Mouse (Mus musculus) myocyte (in vitro differentiated cells): ENCODE measurements around the gene F7. TPM values are rescaled to one million over a fixed set of nuclear protein-coding genes. Genes with fewer than 3 reads are reported as not detected.

Experiments used
- H3K27me3 ChIP-seq: one replicate; pipeline ENCODE4 v1.6.1; 2011; ENCODE audit not compliant: control insufficient read depth, insufficient read depth, insufficient read length
- H3K36me3 ChIP-seq: one replicate; pipeline ENCODE4 v1.6.1; 2011; ENCODE audit not compliant: control insufficient read depth, insufficient read depth
- H3K4me2 ChIP-seq: one replicate; pipeline ENCODE4 v1.6.1; 2011; ENCODE audit warnings: low read depth, control low read depth
- H3K4me3 ChIP-seq: one replicate; pipeline ENCODE4 v1.5.1; 2011; ENCODE audit warnings: mild to moderate bottlenecking, control low read depth, moderate library complexity
- H3K79me2 ChIP-seq: one replicate; pipeline ENCODE4 v1.6.1; 2011; ENCODE audit not compliant: control insufficient read depth, insufficient read depth
- H3ac ChIP-seq: one replicate; pipeline ENCODE4 v1.6.1; 2011; ENCODE audit not compliant: control insufficient read depth, insufficient read length
- CEBPB ChIP-seq: IDR thresholded peaks from 2 replicates; pipeline ENCODE4 v1.6.1; 2011; ENCODE audit warnings: mild to moderate bottlenecking, moderate library complexity; ENCODE audit not compliant: poor library complexity, insufficient read depth, severe bottlenecking
- E2F4 ChIP-seq: IDR thresholded peaks from one replicate; pipeline ENCODE4 v1.6.1; 2011; ENCODE audit warnings: mild to moderate bottlenecking, control low read depth, moderate library complexity; ENCODE audit not compliant: insufficient read depth
- MAX ChIP-seq: IDR thresholded peaks from one replicate; pipeline ENCODE4 v1.6.1; 2011; ENCODE audit warnings: low read depth, mild to moderate bottlenecking, control low read depth
- MYOD1 ChIP-seq, 3 experiments: IDR thresholded peaks; one replicate each; pipeline ENCODE4 v1.6.1; 2011; ENCODE audit warnings: control low read depth in 2 of 3, low read depth in 2 of 3, mild to moderate bottlenecking in 2 of 3, moderate library complexity in 1 of 3; ENCODE audit not compliant: insufficient read length in 2 of 3, control insufficient read depth in 1 of 3
- MYOG ChIP-seq, 3 experiments: IDR thresholded peaks; one replicate each; pipeline ENCODE4 v1.6.1; 2011; ENCODE audit warnings: control low read depth in 2 of 3, low read depth in 2 of 3, mild to moderate bottlenecking in 2 of 3; ENCODE audit not compliant: insufficient read length in 2 of 3, control insufficient read depth in 1 of 3, insufficient read depth in 1 of 3
- POLR2A ChIP-seq: IDR thresholded peaks from one replicate; pipeline ENCODE4 v1.6.1; 2011; ENCODE audit warnings: low read depth, mild to moderate bottlenecking, control low read depth, moderate library complexity; ENCODE audit not compliant: insufficient read length
- POLR2AphosphoS2 ChIP-seq: IDR thresholded peaks from one replicate; pipeline ENCODE4 v1.6.1; 2011; ENCODE audit warnings: low read depth, control low read depth; ENCODE audit not compliant: insufficient read length
- REST ChIP-seq: IDR thresholded peaks from one replicate; pipeline ENCODE4 v1.6.1; 2011; ENCODE audit warnings: mild to moderate bottlenecking, control low read depth, moderate library complexity; ENCODE audit not compliant: insufficient read depth, insufficient read length
- SRF ChIP-seq: IDR thresholded peaks from one replicate; pipeline ENCODE4 v1.6.1; 2011; ENCODE audit warnings: low read depth; ENCODE audit not compliant: control insufficient read depth, insufficient read length
- TCF12 ChIP-seq: IDR thresholded peaks from one replicate; pipeline ENCODE4 v1.6.1; 2011; ENCODE audit warnings: mild to moderate bottlenecking, control low read depth; ENCODE audit not compliant: poor library complexity, insufficient read depth, severe bottlenecking
- TCF3 ChIP-seq: IDR thresholded peaks from one replicate; pipeline ENCODE4 v1.6.1; 2011; ENCODE audit warnings: low read depth, control low read depth; ENCODE audit not compliant: insufficient read length
- USF1 ChIP-seq: IDR thresholded peaks from one replicate; pipeline ENCODE4 v1.6.1; 2011; ENCODE audit warnings: low read depth, mild to moderate bottlenecking, control low read depth, moderate library complexity
- polyA plus RNA-seq: library from polyadenylated mRNA; unstranded; fragments of >200 nt; fragmentation: generic; extraction: Trizol; gene quantifications from one replicate; pipeline ENCODE4 v1.2.1, GENCODE M21; 2012; ENCODE audit warnings: missing spikeins

The F7 gene
- polyA plus RNA-seq, 1 experiment, result 0.08 TPM

DNA sequence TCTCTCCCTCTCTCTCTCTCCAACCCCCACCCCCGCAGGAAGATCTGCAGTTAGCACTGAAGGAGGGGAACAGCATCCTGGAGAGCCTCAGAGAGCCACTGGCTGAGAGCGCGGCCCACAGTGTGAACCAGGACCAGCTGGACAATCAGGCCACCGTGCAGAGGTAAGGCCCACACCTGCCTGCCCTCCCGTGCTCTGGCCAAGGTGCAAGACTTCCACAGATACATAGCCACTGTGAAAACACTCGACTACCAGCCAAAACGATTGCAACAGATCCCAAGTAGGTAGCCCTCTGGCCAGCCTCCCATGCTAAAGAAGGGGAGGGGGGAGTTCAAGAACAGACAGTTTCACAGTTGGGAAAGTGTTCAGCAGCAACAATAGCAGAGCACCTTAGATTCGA, 27.5 kb upstream of the F7 start:
- TF ChIP-seq TCF3 (no peak), CEBPB (no peak), USF1 (no peak), POLR2A (no peak), MYOG (IDR thresholded peaks at IDR 0.05; ENCODE audit: control insufficient read depth in 1 of 3, insufficient read depth in 1 of 3, insufficient read length in 2 of 3, low read depth in 2 of 3) (no peak), TCF12 (no peak), REST (no peak), SRF (no peak), MYOD1 (IDR thresholded peaks at IDR 0.05; ENCODE audit: control insufficient read depth in 1 of 3, insufficient read length in 2 of 3, low read depth in 2 of 3) (no peak), POLR2AphosphoS2 (no peak), MAX (no peak), E2F4 (no peak)
- H3K79me2 ChIP-seq, result no peaks in the 10 kb centered on the region
- H3K4me2 ChIP-seq, result no peak overlapping the region
- no peaks in the 10 kb centered on the region for H3K27me3 ChIP-seq
- H3K36me3 ChIP-seq, result no peaks in the 10 kb centered on the region
- H3ac ChIP-seq, result no peak overlapping the region
- no peak overlapping the region for H3K4me3 ChIP-seq

DNA sequence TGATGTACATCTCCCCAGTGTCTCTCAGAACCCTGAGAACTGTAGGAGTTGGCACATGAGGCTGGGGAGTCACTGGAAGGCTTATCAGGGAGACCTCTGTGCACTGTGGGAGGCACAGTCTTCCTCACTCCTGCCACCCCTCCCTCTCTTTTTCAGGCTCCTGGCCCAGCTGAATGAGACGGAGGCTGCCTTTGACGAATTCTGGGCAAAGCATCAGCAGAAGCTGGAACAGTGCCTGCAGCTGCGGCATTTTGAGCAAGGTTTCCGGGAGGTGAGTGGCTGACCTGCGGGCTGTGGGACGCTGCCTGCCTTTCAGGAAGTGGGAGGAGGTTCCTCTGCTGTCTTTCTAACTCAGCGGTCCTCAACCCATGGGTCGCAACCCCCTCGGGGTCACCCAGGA, 26.0 kb upstream of the F7 start:
- Histone ChIP-seq H3K4me2 (no peak overlapping the region), H3K36me3 (no peaks in the 10 kb centered on the region), H3K79me2 (no peaks in the 10 kb centered on the region), H3K4me3 (no peak overlapping the region), H3K27me3 (no peaks in the 10 kb centered on the region), H3ac (no peak overlapping the region)
- TF ChIP-seq TCF3, result no peak
- no peak for TF ChIP-seq USF1
- no peak for TF ChIP-seq POLR2A
- TF ChIP-seq MAX, result no peak
- TF ChIP-seq POLR2AphosphoS2, result no peak
- TF ChIP-seq CEBPB, result no peak
- TF ChIP-seq TCF12, result no peak
- no peak for TF ChIP-seq MYOG (IDR thresholded peaks at IDR 0.05; ENCODE audit: control insufficient read depth in 1 of 3, insufficient read depth in 1 of 3, insufficient read length in 2 of 3, low read depth in 2 of 3)
- TF ChIP-seq MYOD1 (IDR thresholded peaks at IDR 0.05; ENCODE audit: control insufficient read depth in 1 of 3, insufficient read length in 2 of 3, low read depth in 2 of 3), result no peak
- no peak for TF ChIP-seq E2F4
- no peak for TF ChIP-seq REST
- TF ChIP-seq SRF, result no peak

DNA sequence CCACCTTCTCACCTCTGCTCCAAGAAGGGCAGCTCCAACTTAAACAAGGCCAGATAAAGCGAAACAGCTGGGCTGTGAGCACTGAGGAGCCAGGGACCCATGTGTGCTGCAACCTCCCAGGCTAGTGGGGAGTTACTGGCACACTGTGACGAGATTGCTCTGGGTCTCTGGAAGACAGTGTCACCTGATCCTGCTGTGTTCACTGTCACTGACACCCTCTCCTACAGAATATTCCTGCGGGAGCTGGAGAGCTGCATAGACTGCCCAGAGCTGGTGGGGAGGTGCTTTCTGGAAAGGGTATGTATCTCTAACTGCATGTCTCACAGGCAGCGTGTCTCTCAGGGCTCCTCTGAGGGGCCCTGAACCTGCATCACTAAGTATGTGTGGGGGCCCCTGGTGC, 18.4 kb upstream of the F7 start:
- H3K36me3 ChIP-seq, result no peaks in the 10 kb centered on the region
- peaks cover 4% of the 10 kb centered on the region for H3K27me3 ChIP-seq
- TF ChIP-seq TCF12 (no peak), TCF3 (no peak), E2F4 (no peak), USF1 (no peak), POLR2AphosphoS2 (no peak), MYOD1 (IDR thresholded peaks at IDR 0.05; ENCODE audit: control insufficient read depth in 1 of 3, insufficient read length in 2 of 3, low read depth in 2 of 3) (no peak), SRF (no peak), CEBPB (no peak), MAX (no peak), REST (no peak), MYOG (IDR thresholded peaks at IDR 0.05; ENCODE audit: control insufficient read depth in 1 of 3, insufficient read depth in 1 of 3, insufficient read length in 2 of 3, low read depth in 2 of 3) (no peak), POLR2A (no peak)
- H3K79me2 ChIP-seq, result no peaks in the 10 kb centered on the region
- no peak overlapping the region for H3K4me3 ChIP-seq
- H3K4me2 ChIP-seq, result no peak overlapping the region
- H3ac ChIP-seq, result no peak overlapping the region

DNA sequence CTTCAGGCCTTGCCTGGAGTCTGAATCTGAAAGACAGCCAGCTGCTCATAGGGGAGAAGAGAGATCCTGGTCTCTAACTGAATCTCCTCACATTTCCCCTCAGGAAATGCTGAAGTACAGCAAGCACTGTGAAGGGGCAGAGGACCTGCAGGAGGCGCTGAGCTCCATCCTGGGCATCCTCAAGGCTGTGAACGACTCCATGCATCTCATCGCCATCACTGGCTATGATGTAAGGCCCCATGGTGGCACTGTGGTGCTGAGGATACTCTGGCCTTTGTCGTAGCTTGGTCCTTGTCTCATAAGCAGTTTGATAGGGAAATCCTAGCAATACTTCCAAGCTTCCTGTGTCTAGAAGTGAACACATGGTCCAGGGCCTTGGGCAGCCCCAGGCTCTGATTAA, 15.5 kb upstream of the F7 start:
- Histone ChIP-seq H3ac (no peak overlapping the region), H3K4me2 (no peak overlapping the region), H3K79me2 (no peaks in the 10 kb centered on the region), H3K27me3 (peaks cover 10% of the 10 kb centered on the region), H3K4me3 (no peak overlapping the region), H3K36me3 (no peaks in the 10 kb centered on the region)
- TF ChIP-seq MYOD1 (IDR thresholded peaks at IDR 0.05; ENCODE audit: control insufficient read depth in 1 of 3, insufficient read length in 2 of 3, low read depth in 2 of 3) (no peak), SRF (no peak), USF1 (no peak), POLR2AphosphoS2 (no peak), MAX (no peak), TCF12 (no peak), REST (no peak), MYOG (IDR thresholded peaks at IDR 0.05; ENCODE audit: control insufficient read depth in 1 of 3, insufficient read depth in 1 of 3, insufficient read length in 2 of 3, low read depth in 2 of 3) (no peak)

DNA sequence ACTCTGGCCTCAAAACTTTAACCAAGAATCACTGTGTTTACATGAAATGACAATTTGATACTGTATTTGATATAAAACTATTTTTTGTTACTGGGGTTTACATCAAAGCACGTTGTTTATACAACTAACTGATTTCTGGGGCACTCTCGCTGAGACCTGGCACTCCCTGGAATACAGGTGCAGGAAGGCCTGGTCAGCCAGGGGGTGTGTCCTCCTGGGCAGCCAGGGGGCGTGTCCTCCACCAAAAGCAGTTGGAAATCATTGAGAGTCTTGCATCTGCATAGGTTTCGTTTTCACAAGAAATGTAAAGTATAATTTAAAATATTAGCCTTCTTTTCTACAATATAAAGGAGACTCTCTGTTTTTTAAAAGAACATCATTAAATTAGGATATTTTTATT, 6.3 kb upstream of the F7 start:
- no peak for TF ChIP-seq E2F4
- TF ChIP-seq USF1, result no peak
- no peak for TF ChIP-seq POLR2AphosphoS2
- no peak for TF ChIP-seq MYOD1 (IDR thresholded peaks at IDR 0.05; ENCODE audit: control insufficient read depth in 1 of 3, insufficient read length in 2 of 3, low read depth in 2 of 3)
- TF ChIP-seq POLR2A, result no peak
- TF ChIP-seq SRF, result no peak
- TF ChIP-seq TCF12, result no peak
- no peak for TF ChIP-seq MAX
- TF ChIP-seq TCF3, result no peak
- TF ChIP-seq MYOG (IDR thresholded peaks at IDR 0.05; ENCODE audit: control insufficient read depth in 1 of 3, insufficient read depth in 1 of 3, insufficient read length in 2 of 3, low read depth in 2 of 3), result no peak
- TF ChIP-seq REST, result no peak
- TF ChIP-seq CEBPB, result no peak
- H3ac ChIP-seq, result no peak overlapping the region
- H3K4me2 ChIP-seq, result no peak overlapping the region
- H3K27me3 ChIP-seq, result peaks cover 33% of the 10 kb centered on the region
- no peaks in the 10 kb centered on the region for H3K79me2 ChIP-seq
- no peaks in the 10 kb centered on the region for H3K36me3 ChIP-seq
- no peak overlapping the region for H3K4me3 ChIP-seq
